Mouse (Mus musculus) megakaryocyte progenitor cell, adult 5-6 weeks (primary cell): Measurements from ENCODE around the gene Zc3h15. TPM values are rescaled to one million over a fixed set of nuclear protein-coding genes. Genes with fewer than 3 reads are reported as not detected.

Experiments used
- ATAC-seq: replicated peaks from 2 replicates; pipeline ENCODE4 v1.8.0; 2016; ENCODE audit warnings: mild to moderate bottlenecking, moderate TSS enrichment, inconsistent platforms; ENCODE audit not compliant: poor library complexity
- total RNA-seq, 2 experiments: library from RNA; stranded (forward) in 1 of 2; stranded (reverse) in 1 of 2; fragments of 157-497, 149-512 nt in 1 of 2; fragments of 200-1000 nt in 1 of 2; gene quantifications; 2 replicates each; pipeline versions ENCODE4 v1.2.3 to v1.2.4; 2015 to 2017

Zc3h15 gene
- total RNA-seq, 2 experiments from 2014 or later, result 130 to 174 TPM

DNA sequence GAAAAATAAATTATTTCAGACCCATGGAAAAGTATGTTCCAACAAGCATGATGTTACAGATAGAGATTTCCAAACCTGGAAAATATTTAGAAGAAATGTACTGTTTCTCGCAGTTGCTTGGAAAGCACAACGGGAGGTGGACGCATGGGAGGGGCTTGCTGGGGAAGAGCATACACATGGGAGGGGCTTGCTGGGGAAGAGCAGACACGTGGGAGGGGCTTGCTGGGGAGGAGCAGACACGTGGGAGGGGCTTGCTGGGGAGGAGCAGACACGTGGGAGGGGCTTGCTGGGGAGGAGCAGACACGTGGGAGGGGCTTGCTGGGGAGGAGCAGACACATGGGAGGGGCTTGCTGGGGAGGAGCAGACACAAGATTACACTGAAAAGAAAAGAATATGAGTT, 69.0 kb downstream of the Zc3h15 start:
- ATAC-seq, result peak; percentile 64

DNA sequence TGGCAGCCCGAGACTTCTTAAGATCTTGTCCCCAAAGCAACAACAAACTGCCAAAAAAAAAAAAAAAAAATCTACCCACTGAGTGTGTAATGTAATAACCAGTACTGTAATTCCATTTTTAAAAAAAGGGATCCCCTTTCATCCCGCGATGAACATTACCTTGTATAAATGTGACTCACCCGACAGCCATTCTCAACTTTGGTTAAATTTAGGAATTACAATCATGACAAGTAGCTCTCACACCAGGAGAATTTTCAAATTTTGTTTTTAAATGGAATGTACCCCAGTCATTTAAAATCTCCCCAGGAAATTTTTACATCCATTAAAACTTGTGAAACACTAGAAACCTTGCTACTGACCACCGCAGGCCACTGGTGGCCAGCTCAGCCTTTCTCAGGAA, 69.7 kb downstream of the Zc3h15 start:
- ATAC-seq, result no peak

Other genes starting within 250 kb of the Zc3h15 start
- 23.4 and 30.9 TPM in 2 replicates for gene Itgav, start 80.0 kb downstream of the Zc3h15 start, total RNA-seq (2015)
- 9.5 and 20.9 TPM in 2 replicates for gene Itgav, start 80.0 kb downstream of the Zc3h15 start, total RNA-seq (2017)
- gene Fam171b, start 168.2 kb downstream of the Zc3h15 start, total RNA-seq (2015), result not detected in 2 replicates
- gene Fam171b, start 168.2 kb downstream of the Zc3h15 start, total RNA-seq (2017), result not detected in 2 replicates